Comparison of ENCODE assay signal across 11 mouse cellular contexts in genomic region chr5:64575896-64576295, GRCm38 (mm10).
A peak's percentile ranks its signal among the peaks of the same experiment; 100 is the strongest.
DNase-seq lines count a peak whose midpoint lies in the region; ATAC-seq lines count a peak whose summit lies in the region.
"Had no signal": no experiment of that assay in that cellular context is flagged by ENCODE, and none has a peak within 500 bp of the region (broad histone marks: within the 10 kb centered on the region; RNA-seq: fewer than 3 reads in every experiment).

No protein-coding gene starts in this region.

- H3K27ac ChIP-seq in kidney, embryonic 16.5 days (ENCODE audit: low read length): peak overlapping the region; percentile 57; the same call in 1 of the 2 replicates
- H3K27ac ChIP-seq: hindbrain, embryonic 12.5 days had no signal

- H3K4me1 ChIP-seq in kidney, embryonic 16.5 days (ENCODE audit: insufficient read depth, low read length): peaks cover 53% of the 10 kb centered on the region

- H3K9ac ChIP-seq in kidney, embryonic 16.5 days (replicated peaks; ENCODE audit: low read length): no peak overlapping the region
- H3K9ac ChIP-seq: hindbrain, embryonic 12.5 days had no signal

- no peak for DNase-seq in kidney, postnatal 25 days
- DNase-seq in forelimb bud, embryonic 11.5 days (ENCODE audit: low read depth, low spot score): peak; percentile 40
- peak; percentile 30 for DNase-seq in gastrocnemius, postnatal 10 days
- DNase-seq in lung, postnatal 10 days: peak; percentile 60
- DNase-seq in thymus, postnatal 25 days: no peak
- no peak for DNase-seq in urinary bladder, postnatal 25 days (ENCODE audit: low spot score)
- DNase-seq: cerebellum, adult 8-10 months; liver; thymus, postnatal 36 days had no signal

- H3K36me3 ChIP-seq in kidney, embryonic 16.5 days (ENCODE audit: insufficient read depth, low read length): no peaks in the 10 kb centered on the region
- H3K36me3 ChIP-seq: hindbrain, embryonic 12.5 days had no signal

- WGBS in kidney, embryonic 16.5 days: 33% methylated on average over 6 of the region's 6 CpGs

- H3K9me3 ChIP-seq in kidney, embryonic 16.5 days (ENCODE audit: low read length): no peaks in the 10 kb centered on the region
- H3K9me3 ChIP-seq: hindbrain, embryonic 12.5 days had no signal

- H3K27me3 ChIP-seq in kidney, embryonic 16.5 days (ENCODE audit: insufficient read depth, low read length): no peaks in the 10 kb centered on the region
- H3K27me3 ChIP-seq: hindbrain, embryonic 12.5 days had no signal

- no peak overlapping the region for H3K4me3 ChIP-seq in kidney, embryonic 16.5 days (ENCODE audit: low read length)
- H3K4me3 ChIP-seq: hindbrain, embryonic 12.5 days had no signal

- H3K4me2 ChIP-seq in kidney, embryonic 16.5 days (replicated peaks; ENCODE audit: low read depth, low read length): no peak overlapping the region
- H3K4me2 ChIP-seq: hindbrain, embryonic 12.5 days had no signal

- peak; percentile 55 for ATAC-seq in kidney, embryonic 16.5 days (ENCODE audit: low FRiP score, low TSS enrichment)

Comparison
In these comparisons a context has a peak if more than half of its experiments do, and no peak if none do; other contexts are left out.
1. DNase-seq: peak in forelimb bud, embryonic 11.5 days (single experiment), gastrocnemius, postnatal 10 days (single experiment) and lung, postnatal 10 days (single experiment); none in kidney, postnatal 25 days (0 of 2), thymus, postnatal 25 days (single experiment) and urinary bladder, postnatal 25 days (single experiment).